Mouse (Mus musculus): ENCODE data around the gene Lrit3.
A peak's percentile ranks its signal among the peaks of the same experiment; 100 is the strongest.

Lrit3 gene

GRCm38 (mm10) chr3:129803765-129804164 lies at the start of gene Lrit3:
Gene Lrit3, minus strand, starts transcription at chr3:129804030.
- no peak for DNase-seq (ENCODE audit: low read depth, low spot score)

- DNase-seq (ENCODE audit: low read depth, low spot score): no peak
Observed at GRCm38 (mm10) chr3:129846846-129847245, 43.0 kb upstream of the Lrit3 start.

- DNase-seq (ENCODE audit: low read depth, low spot score): no peak
Observed at GRCm38 (mm10) chr3:129845868-129846267, 42.0 kb upstream of the Lrit3 start.

- no peak for DNase-seq (ENCODE audit: low read depth, low spot score)
Observed at GRCm38 (mm10) chr3:129838017-129838416, 34.2 kb upstream of the Lrit3 start.

- DNase-seq (ENCODE audit: low read depth, low spot score): no peak
Observed at GRCm38 (mm10) chr3:129836965-129837364, 33.1 kb upstream of the Lrit3 start.

GRCm38 (mm10) chr3:129836051-129836697 lies 32.3 kb upstream of the Lrit3 start:
- peak; percentile 5 for DNase-seq (ENCODE audit: low read depth, low spot score)

- no peak for DNase-seq (ENCODE audit: low read depth, low spot score)
Observed at GRCm38 (mm10) chr3:129835388-129835934, 31.6 kb upstream of the Lrit3 start, which contains the start of gene Cfi. Gene Cfi, plus strand, starts transcription at chr3:129835884.

GRCm38 (mm10) chr3:129831035-129831568 lies 27.3 kb upstream of the Lrit3 start, which contains the start of gene Gar1:
Gene Gar1, minus strand, starts transcription at chr3:129831396.
- DNase-seq (ENCODE audit: low read depth, low spot score): peak; percentile 99

- DNase-seq (ENCODE audit: low read depth, low spot score): no peak
Observed at GRCm38 (mm10) chr3:129830626-129831025, 26.8 kb upstream of the Lrit3 start.

GRCm38 (mm10) chr3:129827691-129828090 lies 23.9 kb upstream of the Lrit3 start:
- no peak for DNase-seq (ENCODE audit: low read depth, low spot score)

GRCm38 (mm10) chr3:129826691-129827090 lies 22.9 kb upstream of the Lrit3 start:
- no peak for DNase-seq (ENCODE audit: low read depth, low spot score)

GRCm38 (mm10) chr3:129824891-129825290 lies 21.1 kb upstream of the Lrit3 start:
- no peak for DNase-seq (ENCODE audit: low read depth, low spot score)

GRCm38 (mm10) chr3:129824146-129824545 lies 20.3 kb upstream of the Lrit3 start:
- DNase-seq (ENCODE audit: low read depth, low spot score): no peak

- peak; percentile 71 for DNase-seq (ENCODE audit: low read depth, low spot score)
Observed at GRCm38 (mm10) chr3:129823293-129823692, 19.5 kb upstream of the Lrit3 start.

GRCm38 (mm10) chr3:129822206-129822775 lies 18.5 kb upstream of the Lrit3 start, which contains the start of gene Rrh:
Gene Rrh, minus strand, starts transcription at chr3:129822587.
- no peak for DNase-seq (ENCODE audit: low read depth, low spot score)

GRCm38 (mm10) chr3:129821736-129822135 lies 17.9 kb upstream of the Lrit3 start:
- no peak for DNase-seq (ENCODE audit: low read depth, low spot score)

- DNase-seq (ENCODE audit: low read depth, low spot score): peak; percentile 77
Observed at GRCm38 (mm10) chr3:129820847-129821246, 17.0 kb upstream of the Lrit3 start.

- DNase-seq (ENCODE audit: low read depth, low spot score): no peak
Observed at GRCm38 (mm10) chr3:129799011-129799410, 4.8 kb downstream of the Lrit3 start.

GRCm38 (mm10) chr3:129798551-129798950 lies 5.3 kb downstream of the Lrit3 start:
- no peak for DNase-seq (ENCODE audit: low read depth, low spot score)

- DNase-seq (ENCODE audit: low read depth, low spot score): no peak
Observed at GRCm38 (mm10) chr3:129797341-129797740, 6.5 kb downstream of the Lrit3 start.

- no peak for DNase-seq (ENCODE audit: low read depth, low spot score)
Observed at GRCm38 (mm10) chr3:129793801-129794200, 10.0 kb downstream of the Lrit3 start.

- no peak for DNase-seq (ENCODE audit: low read depth, low spot score)
Observed at GRCm38 (mm10) chr3:129782746-129783145, 21.1 kb downstream of the Lrit3 start.

GRCm38 (mm10) chr3:129781435-129781834 lies 22.4 kb downstream of the Lrit3 start:
- no peak for DNase-seq (ENCODE audit: low read depth, low spot score)

Data from brain, adult 2 months (tissue).